Mouse (Mus musculus) heart, embryonic 15.5 days (tissue): ENCODE measurements at regions not wholly inside any gene's neighbourhood (a gene's known extent, or its start where the extent isn't known, plus 50 kb on each side); places are given as distances from the start of the nearest gene placed in this dataset.

Experiments
- ATAC-seq: fragments of 200-750 bp; cut with Nextera tagmentation; replicated peaks from 2 replicates; pipeline ENCODE4 v1.8.0; 2017; ENCODE audit warnings: low read depth, moderate TSS enrichment; ENCODE audit not compliant: insufficient number of reproducible peaks, insufficient read depth, low FRiP score
- H3K27ac ChIP-seq: fragments of 300-500 bp; sonication (generic); 2 replicates; pipeline ENCODE4 v1.5.1; 2015; ENCODE audit warnings: mild to moderate bottlenecking, inconsistent platforms
- H3K27me3 ChIP-seq: fragments of 300-500 bp; sonication (generic); 2 replicates; pipeline ENCODE4 v1.6.1; 2015; ENCODE audit warnings: inconsistent platforms
- H3K36me3 ChIP-seq: fragments of 300-500 bp; sonication (generic); 2 replicates; pipeline ENCODE4 v1.6.1; 2015; ENCODE audit warnings: mild to moderate bottlenecking, inconsistent platforms
- H3K4me1 ChIP-seq: fragments of 300-500 bp; sonication (generic); replicated peaks from 2 replicates; pipeline ENCODE4 v1.6.1; 2015; ENCODE audit warnings: inconsistent platforms
- H3K4me2 ChIP-seq: fragments of 300-500 bp; sonication (generic); 2 replicates; pipeline ENCODE4 v1.6.1; 2015; ENCODE audit warnings: inconsistent platforms, mild to moderate bottlenecking, moderate library complexity
- H3K4me3 ChIP-seq: fragments of 300-500 bp; sonication (generic); 2 replicates; pipeline ENCODE4 v1.5.1; 2015; ENCODE audit warnings: mild to moderate bottlenecking, inconsistent platforms
- H3K9ac ChIP-seq: fragments of 300-500 bp; sonication (generic); 2 replicates; pipeline ENCODE4 v1.6.1; 2015; ENCODE audit warnings: mild to moderate bottlenecking, inconsistent platforms
- H3K9me3 ChIP-seq: fragments of 300-500 bp; sonication (generic); replicated peaks from 2 replicates; pipeline ENCODE4 v1.6.1; 2016; ENCODE audit warnings: inconsistent platforms
- WGBS: fragments of 180-500 bp; shearing (Covaris S2); methylation state at CpG from one replicate; pipeline ENCODE4 v1.1.7; 2015; ENCODE audit warnings: mixed read lengths; 5-methylcytosine and 5-hydroxymethylcytosine counted together

DNA sequence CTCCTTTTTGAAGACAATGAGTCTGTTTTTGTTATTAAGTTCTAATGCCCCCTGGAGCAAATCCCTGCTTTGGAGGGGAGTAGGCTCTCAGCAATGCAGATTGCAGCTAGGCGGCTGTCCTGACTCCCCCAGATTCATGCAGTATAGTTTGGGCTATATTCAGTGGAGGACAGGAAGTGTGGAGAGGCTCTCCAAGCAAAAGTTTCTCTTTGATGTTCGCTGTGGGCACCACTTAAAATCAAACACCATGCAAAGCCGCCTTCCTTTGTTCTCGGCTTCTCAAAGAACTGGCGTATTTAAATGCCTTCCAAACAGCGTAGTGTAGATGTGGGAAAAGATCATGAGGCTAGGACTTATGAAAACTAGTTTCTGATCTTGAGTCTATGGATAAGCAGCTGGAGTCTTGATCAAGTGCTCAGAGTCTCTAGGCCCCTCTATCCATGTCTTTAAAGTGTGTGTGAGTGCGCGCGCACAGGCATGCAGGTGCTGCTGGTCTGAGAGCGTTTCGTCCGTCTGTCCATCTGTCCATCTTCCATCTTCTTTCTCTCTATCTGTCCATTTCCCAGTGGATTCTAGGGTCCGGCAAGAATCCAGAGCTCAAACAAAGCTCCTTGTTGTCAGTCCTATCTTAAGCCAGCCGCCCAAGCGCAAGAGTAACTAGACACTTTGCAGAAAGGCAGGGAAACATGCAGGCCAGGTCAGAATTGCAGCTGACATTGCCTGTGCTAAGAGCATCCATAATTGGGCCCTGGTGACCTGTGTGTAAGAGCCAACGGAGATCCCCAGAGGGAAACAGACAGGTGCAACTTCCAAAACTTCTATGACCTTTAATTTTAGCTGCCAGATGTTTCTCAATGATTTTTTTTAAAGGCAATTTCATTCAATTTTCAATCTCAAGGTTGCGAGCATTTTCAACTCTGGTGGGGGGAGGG lies 129.4 kb upstream of the Serp2 start:
- no peak for ATAC-seq
- H3K9me3 ChIP-seq: no peaks in the 10 kb centered on the region
- no peak overlapping the region for H3K4me3 ChIP-seq
- no peaks in the 10 kb centered on the region for H3K36me3 ChIP-seq
- H3K27me3 ChIP-seq: no peaks in the 10 kb centered on the region
- H3K27ac ChIP-seq: peak overlapping the region; percentile 1; the same call in 1 of the 2 replicates
- H3K4me1 ChIP-seq: peaks cover 32% of the 10 kb centered on the region
- 64% methylated on average over 17 of the region's 17 CpGs for WGBS
- no peak overlapping the region for H3K9ac ChIP-seq
- no peak overlapping the region for H3K4me2 ChIP-seq

DNA sequence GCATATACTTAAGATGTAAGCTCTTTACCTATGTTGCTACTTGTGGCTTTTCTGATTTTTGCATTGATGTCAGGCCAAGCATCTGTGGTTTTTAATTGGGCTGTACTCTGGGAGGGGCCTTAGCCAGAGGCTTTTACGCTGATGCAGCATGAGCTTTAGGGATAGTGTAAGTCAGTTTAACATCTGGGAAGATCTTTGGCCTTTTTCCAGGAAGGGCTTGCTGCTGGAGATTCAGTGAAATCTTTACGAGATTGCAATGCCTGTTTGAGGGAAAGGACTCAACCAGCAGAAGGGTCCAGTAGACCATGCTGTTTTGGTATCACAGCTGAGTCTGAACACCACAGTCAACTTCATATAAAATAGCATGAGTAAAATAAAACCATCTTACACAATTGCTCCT lies 127.6 kb upstream of the Serp2 start:
- H3K4me2 ChIP-seq: no peak overlapping the region
- peaks cover 34% of the 10 kb centered on the region for H3K4me1 ChIP-seq
- H3K9me3 ChIP-seq: no peaks in the 10 kb centered on the region
- no peak overlapping the region for H3K9ac ChIP-seq
- no peak for ATAC-seq
- H3K27me3 ChIP-seq: no peaks in the 10 kb centered on the region
- no peak overlapping the region for H3K27ac ChIP-seq
- H3K4me3 ChIP-seq: no peak overlapping the region
- no peaks in the 10 kb centered on the region for H3K36me3 ChIP-seq
- 63% methylated on average over 2 of the region's 2 CpGs for WGBS

DNA sequence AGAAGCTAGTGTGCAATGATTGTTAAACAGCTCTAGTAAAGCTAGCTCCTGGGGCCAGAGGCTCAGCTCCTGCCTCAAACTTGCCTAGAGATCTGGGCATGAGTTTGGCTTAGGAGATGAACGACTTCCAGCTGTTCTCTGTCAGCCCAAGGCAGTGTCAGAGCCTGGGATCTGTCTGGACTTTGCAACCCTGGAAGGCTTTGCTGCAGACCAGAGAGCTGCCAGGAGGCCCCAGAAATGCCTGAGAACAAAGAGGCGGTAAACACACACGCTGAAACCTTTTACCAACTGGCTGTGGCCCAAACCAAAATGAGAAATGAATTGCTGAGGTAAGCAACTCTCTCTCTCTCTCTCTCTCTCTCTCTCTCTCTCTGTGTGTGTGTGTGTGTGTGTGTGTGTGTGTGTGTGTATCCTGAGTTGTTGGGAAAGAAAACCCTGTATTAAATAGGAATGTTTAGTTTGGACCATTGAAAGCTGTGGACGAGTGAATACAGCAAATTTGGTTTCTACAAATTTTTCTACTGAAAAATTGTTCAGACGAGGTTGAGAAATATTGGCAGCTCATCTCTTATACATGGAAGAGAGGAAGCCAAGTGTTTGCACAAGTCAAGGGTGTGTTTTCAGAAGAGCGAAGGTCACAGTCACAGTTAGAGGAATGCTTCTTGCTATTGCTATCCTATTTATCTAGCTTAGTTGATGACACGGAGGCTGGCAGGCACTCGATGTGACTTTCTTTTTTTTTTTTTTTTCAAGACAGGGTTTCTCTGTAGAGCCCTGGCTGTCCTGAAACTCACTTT lies 125.1 kb upstream of the Serp2 start:
- WGBS: 24% methylated on average over 8 of the region's 8 CpGs
- H3K4me2 ChIP-seq: no peak overlapping the region
- no peaks in the 10 kb centered on the region for H3K9me3 ChIP-seq
- no peaks in the 10 kb centered on the region for H3K27me3 ChIP-seq
- peak; percentile 75 for ATAC-seq
- peak overlapping the region; percentile 77 for H3K27ac ChIP-seq
- H3K4me3 ChIP-seq: no peak overlapping the region
- no peaks in the 10 kb centered on the region for H3K36me3 ChIP-seq
- H3K9ac ChIP-seq: no peak overlapping the region
- peaks cover 19% of the 10 kb centered on the region for H3K4me1 ChIP-seq

DNA sequence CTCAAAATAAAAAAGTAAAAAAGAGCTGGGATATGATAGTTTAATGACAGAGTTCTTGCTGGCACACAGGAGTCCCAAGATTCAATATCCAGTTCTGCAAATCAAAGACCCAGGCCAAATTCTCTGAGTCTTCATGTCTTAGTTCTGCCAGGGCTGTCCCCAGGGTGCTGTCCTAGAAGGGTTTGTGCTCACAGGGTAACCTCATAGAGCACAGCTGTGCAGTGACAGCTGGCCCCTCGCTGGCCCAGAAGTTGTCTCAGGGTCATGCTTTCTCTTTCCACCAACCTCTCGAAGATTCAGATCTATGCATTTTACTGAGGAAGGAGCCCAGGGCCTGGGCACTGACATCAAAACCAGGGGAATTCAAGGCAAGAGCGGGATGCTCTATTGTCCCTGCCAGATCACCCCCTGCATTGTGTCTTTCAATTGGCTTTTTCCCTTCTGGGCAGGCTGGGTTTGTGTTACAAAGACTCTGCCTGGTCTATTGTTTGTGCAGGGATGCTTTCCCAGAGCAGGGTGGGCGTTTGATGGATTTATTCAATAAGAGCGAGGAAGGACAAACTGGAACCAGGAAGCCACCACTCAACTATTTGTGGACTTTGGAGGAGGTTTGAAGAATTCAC lies 121.9 kb upstream of the Serp2 start:
- H3K27ac ChIP-seq: no peak overlapping the region

DNA sequence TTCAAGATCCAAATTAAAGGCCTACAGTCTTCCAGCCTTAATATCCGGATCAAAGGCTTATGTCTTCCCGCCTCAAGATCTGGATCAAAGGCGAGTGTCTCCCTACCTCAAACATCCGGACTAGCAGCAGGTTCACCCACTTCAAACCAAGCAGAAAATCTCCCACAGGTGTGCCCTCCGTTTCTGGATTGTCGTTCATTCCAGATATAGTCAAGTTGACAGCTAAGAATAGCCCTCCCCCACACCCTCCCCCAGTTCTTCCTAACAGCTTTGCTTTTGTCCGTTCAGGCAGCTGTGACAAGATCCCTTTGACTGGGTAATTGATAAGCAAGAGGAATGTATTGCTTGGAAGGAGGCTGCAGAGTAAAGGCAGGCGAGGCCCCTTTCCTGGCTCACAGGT lies 118.3 kb upstream of the Serp2 start:
- WGBS: 33% methylated on average over 8 of the region's 8 CpGs
- Histone ChIP-seq H3K9ac (no peak overlapping the region), H3K27me3 (no peaks in the 10 kb centered on the region), H3K4me3 (no peak overlapping the region), H3K9me3 (no peaks in the 10 kb centered on the region), H3K27ac (0 out of 2 replicates have a peak overlapping the region, but pooled peaks have one; percentile 5), H3K4me1 (peaks cover 21% of the 10 kb centered on the region), H3K4me2 (no peak overlapping the region), H3K36me3 (no peaks in the 10 kb centered on the region)
- ATAC-seq: no peak

More for the DNA sequence above, 121.9 kb upstream of the Serp2 start:
- Histone ChIP-seq H3K27me3 (no peaks in the 10 kb centered on the region), H3K4me1 (peaks cover 23% of the 10 kb centered on the region), H3K9ac (no peak overlapping the region), H3K9me3 (no peaks in the 10 kb centered on the region), H3K36me3 (no peaks in the 10 kb centered on the region), H3K4me3 (no peak overlapping the region), H3K4me2 (no peak overlapping the region)
- no peak for ATAC-seq
- 61% methylated on average over 5 of the region's 5 CpGs for WGBS

DNA sequence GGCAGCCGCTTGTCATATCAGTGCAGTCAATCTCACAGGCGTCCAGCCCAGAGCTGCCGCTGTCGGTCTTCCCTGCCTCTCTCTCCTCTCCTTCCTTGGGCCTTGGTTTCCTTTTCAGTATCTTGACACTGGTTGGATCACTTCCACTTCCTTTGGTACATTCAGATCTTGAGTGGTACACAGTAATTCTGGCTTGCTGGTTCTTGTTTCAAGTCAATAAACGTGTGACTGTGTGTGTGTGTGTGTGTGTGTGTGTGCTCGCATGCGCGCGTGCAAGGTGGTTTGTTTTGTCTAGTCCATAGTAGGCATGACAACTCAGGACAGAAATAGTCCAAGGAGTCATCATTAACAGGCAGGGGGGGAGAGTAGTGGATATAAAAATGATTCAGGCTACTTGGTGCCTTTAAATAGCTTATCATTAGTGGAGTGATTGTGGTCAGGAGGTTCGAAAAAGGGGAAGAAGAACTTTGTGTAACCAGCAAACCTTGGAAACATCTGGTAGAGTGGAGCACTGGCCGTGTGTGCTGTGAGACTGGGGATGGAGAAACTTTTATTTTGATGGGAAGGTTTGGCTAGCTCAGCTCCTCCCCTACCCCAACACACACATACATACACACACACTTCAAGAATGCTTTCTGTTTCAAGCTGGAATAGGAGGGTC lies 117.1 kb upstream of the Serp2 start:
- Histone ChIP-seq H3K36me3 (no peaks in the 10 kb centered on the region), H3K27me3 (no peaks in the 10 kb centered on the region), H3K9ac (no peak overlapping the region), H3K27ac (peak overlapping the region; percentile 46), H3K4me3 (no peak overlapping the region), H3K9me3 (no peaks in the 10 kb centered on the region), H3K4me2 (no peak overlapping the region), H3K4me1 (peaks cover 21% of the 10 kb centered on the region)
- ATAC-seq: no peak; the same call in 1 of the 2 replicates
- WGBS: 29% methylated on average over 11 of the region's 11 CpGs

DNA sequence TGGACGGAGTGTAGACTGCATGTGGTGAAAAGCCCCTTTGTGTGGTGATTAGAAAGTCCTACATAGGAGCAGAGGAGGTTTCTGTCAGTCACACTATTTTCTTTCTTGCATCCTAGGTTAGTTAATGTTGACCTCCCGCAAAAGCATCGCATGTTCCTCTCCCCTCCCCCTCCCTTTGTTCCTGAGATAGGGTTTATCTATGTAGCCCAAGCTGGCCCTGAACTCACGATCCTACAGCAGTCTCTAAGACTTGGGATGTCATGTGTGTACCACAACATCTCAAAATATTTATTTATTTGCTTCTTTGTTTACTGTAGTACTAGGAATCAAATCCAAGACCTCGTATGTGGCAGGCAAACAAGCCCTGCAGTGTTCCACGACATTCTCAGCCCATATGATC lies 116.2 kb upstream of the Serp2 start:
- no peak overlapping the region for H3K4me3 ChIP-seq
- H3K36me3 ChIP-seq: no peaks in the 10 kb centered on the region
- H3K9me3 ChIP-seq: no peaks in the 10 kb centered on the region
- no peak overlapping the region for H3K27ac ChIP-seq
- 70% methylated on average over 6 of the region's 6 CpGs for WGBS
- peaks cover 21% of the 10 kb centered on the region for H3K4me1 ChIP-seq
- H3K27me3 ChIP-seq: no peaks in the 10 kb centered on the region
- no peak for ATAC-seq
- H3K4me2 ChIP-seq: no peak overlapping the region
- no peak overlapping the region for H3K9ac ChIP-seq

DNA sequence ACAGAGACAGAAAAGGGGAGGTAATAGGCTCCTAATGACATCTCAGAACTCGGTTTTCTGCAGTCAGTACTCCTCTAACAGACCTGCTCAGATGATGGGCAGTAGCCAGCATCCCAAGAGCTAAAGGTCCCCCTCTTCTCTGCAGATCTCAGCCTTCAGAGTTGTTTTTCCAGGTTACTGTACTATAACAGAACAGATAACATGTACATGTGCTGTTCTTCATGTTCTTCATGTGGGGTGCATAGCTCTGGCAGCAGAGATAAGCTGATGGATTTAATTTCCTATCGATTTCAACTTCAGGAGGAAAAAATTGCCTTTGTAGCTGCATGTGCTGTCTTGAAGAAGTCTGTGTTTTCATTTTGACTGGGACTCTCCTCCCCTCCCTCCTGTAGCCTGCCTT lies 115.8 kb upstream of the Serp2 start:
- Histone ChIP-seq H3K36me3 (no peaks in the 10 kb centered on the region), H3K27ac (no peak overlapping the region), H3K4me1 (peaks cover 21% of the 10 kb centered on the region), H3K27me3 (no peaks in the 10 kb centered on the region), H3K9ac (no peak overlapping the region), H3K4me2 (no peak overlapping the region), H3K4me3 (no peak overlapping the region), H3K9me3 (no peaks in the 10 kb centered on the region)
- no peak for ATAC-seq
- 60% methylated on average over 2 of the region's 2 CpGs for WGBS

DNA sequence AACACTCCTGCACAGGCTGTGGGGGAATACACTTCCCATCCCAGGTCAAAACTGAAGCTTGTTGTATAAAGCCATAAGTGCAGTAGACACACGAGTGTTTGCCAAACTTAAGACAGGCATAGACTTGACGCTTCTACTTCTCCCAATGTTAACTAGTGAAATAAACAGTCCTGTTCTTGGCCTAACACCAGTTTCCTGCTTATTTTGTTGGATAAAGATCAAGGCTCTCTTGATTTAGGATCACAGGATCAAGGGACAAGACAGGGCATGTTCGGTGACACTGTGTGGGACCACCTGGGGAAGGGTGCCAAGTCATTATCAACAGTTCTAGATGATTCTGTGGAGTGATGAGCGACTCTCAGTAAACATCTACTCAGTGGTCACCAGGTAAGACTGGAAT lies 114.3 kb upstream of the Serp2 start:
- no peaks in the 10 kb centered on the region for H3K9me3 ChIP-seq
- H3K27me3 ChIP-seq: no peaks in the 10 kb centered on the region
- 81% methylated on average over 4 of the region's 4 CpGs for WGBS
- H3K4me3 ChIP-seq: no peak overlapping the region
- no peak overlapping the region for H3K9ac ChIP-seq
- no peak overlapping the region for H3K4me2 ChIP-seq
- ATAC-seq: no peak
- H3K36me3 ChIP-seq: no peaks in the 10 kb centered on the region
- no peak overlapping the region for H3K27ac ChIP-seq
- peaks cover 21% of the 10 kb centered on the region for H3K4me1 ChIP-seq

DNA sequence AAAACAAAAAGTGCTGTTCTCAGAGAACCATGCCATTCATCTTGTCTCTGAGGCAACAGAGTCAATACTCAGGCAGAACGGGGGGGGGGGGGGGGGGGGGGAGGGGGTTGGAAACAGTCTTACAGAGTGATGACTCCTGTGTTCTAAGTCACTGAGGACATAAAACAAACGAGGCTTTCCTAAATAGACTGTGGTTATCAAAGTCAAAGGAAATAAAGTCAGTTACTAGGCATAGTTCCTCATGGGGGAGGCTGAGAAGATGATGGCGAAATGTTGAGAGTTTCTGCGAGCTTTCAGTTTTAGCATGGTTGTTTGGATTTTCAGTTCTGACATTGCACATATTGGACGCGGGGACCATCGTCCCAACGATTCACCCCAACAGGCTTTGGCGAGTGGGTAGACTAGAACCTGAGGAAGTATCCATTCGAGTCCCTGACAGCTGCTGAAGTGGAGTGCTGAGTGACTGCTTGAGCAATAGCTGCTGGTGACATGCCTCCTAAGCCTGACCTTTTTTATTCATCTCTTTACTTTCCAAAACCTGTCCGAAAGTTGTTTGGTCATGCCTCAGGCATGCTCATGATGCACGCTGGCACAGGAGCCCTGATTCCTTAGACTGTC lies 109.2 kb upstream of the Serp2 start:
- Histone ChIP-seq H3K4me3 (no peak overlapping the region), H3K27ac (no peak overlapping the region), H3K9me3 (no peaks in the 10 kb centered on the region), H3K4me1 (0 out of 2 replicates have a peak, but pooled peaks cover 3% of the 10 kb centered on the region), H3K4me2 (no peak overlapping the region), H3K27me3 (no peaks in the 10 kb centered on the region), H3K36me3 (no peaks in the 10 kb centered on the region), H3K9ac (no peak overlapping the region)
- no peak for ATAC-seq
- WGBS: 53% methylated on average over 12 of the region's 12 CpGs
